Mouse (Mus musculus) lung, adult 2 months (tissue): ENCODE results near the gene Gm8947.

Source experiments
- CTCF ChIP-seq: fragments of 200-500 bp; IDR thresholded peaks from 2 replicates; pipeline ENCODE4 v1.5.1; 2011; ENCODE audit warnings: mild to moderate bottlenecking, low read length, control low read depth; ENCODE audit not compliant: insufficient read depth
- POLR2A ChIP-seq: fragments of 200-500 bp; IDR thresholded peaks from 2 replicates; pipeline ENCODE4 v1.6.1; 2011; ENCODE audit warnings: low read depth, mild to moderate bottlenecking, control low read depth, low read length, borderline replicate concordance; ENCODE audit errors: extremely low read depth

- TF ChIP-seq POLR2A = no peak
- TF ChIP-seq CTCF = no peak
Observed at GRCm38 (mm10) chr1:151167297-151168047, 24.7 kb upstream of the Gm8947 start.
